Mouse (Mus musculus): Measurements from ENCODE around the gene Grb10. TPM values are rescaled to one million over a fixed set of nuclear protein-coding genes. Genes with fewer than 3 reads are reported as not detected.

Gene Grb10
- polyA plus RNA-seq, 1 experiment from 2014 or later: 638 TPM

Other genes starting within 250 kb of the Grb10 start
- 66.9 and 71.1 TPM in 2 replicates for gene Fignl1, start 229.7 kb downstream of the Grb10 start, polyA plus RNA-seq (2016; fragmentation: Nextera tagmentation; extraction: Ambion mirVana)
- 10.8 and 13.5 TPM in 2 replicates for gene Ddc, start 140.5 kb downstream of the Grb10 start, polyA plus RNA-seq (2016; fragmentation: Nextera tagmentation; extraction: Ambion mirVana)